Mouse (Mus musculus) frontal cortex, postnatal 25 days (tissue): ENCODE measurements around the gene Psg27.
"Not testable (repeated sequence)": the region's sequence is repeated elsewhere in the genome, so short reads cannot be mapped to it uniquely, and the experiment has no call there.

Source experiments
- DNase-seq, 2 experiments: peaks; one replicate each; pipeline ENCODE4 v3.0.0; 2022; ENCODE audit warnings: low spot score in 2 of 2

Gene Psg27

DNA sequence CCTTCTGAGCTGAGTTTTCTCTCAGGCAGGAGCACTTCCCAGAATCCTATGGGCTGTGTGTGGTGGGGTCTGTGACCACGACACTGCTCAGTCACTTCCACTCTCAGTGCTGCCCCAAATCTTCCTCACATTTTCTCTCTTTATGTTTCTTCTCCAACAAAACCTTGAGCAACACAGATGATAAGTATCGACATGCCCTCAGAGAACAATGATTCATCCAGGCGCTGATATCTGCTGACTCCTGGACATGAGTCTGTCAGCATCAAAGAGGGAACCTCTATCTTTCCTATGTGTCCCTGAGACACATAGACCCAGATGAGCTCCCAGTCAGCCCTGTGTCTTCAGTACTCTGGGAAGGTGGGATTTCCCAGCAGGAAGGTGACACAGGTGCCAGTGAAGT, at the start of gene Psg27:
Gene Psg27 (minus strand): TSS at position 101 of the 400 bp plus-strand sequence.
- DNase-seq: no peak

DNA sequence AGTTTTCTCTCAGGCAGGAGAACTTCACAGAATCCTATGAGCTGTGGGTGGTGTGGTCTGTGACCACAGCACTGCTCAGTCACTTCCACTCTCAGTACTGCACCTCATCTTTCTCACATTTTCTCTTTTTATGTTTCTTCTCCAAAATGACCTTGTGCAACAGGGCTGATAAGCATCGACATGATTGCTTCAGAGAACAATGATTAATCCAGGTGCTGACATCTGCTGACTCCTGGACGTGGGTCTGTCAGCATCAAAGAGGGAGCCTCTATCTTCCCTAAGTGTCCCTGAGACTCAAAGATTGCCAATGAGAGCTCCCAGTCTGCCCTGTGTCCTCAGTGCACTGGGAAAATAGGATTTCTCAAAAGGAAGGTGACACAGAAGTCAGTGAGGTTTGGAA, 49.3 kb upstream of the Psg27 start, which contains the start of gene Psg23:
Gene Psg23 (minus strand): TSS at position 101 of the 400 bp plus-strand sequence.
- DNase-seq: not testable (repeated sequence)

DNA sequence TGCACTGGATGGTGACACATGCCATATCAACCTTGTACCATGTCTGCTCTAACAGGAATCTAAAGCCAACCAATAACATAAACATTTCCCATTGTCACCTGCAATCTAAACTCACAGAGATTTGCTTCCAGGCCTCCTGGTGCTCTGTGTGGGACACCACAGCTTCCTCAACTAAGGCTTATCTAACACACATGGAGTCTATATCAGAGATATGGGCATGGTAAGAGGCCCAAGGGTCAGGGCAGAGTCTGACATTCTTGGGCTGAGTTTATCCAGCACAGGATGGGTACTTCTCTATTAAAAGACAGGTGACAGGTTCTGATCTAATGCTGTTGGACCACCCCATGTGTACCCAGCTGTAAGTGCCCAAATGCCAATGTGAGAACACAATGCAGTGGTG, 7.3 kb downstream of the Psg27 start:
- DNase-seq: no peak

DNA sequence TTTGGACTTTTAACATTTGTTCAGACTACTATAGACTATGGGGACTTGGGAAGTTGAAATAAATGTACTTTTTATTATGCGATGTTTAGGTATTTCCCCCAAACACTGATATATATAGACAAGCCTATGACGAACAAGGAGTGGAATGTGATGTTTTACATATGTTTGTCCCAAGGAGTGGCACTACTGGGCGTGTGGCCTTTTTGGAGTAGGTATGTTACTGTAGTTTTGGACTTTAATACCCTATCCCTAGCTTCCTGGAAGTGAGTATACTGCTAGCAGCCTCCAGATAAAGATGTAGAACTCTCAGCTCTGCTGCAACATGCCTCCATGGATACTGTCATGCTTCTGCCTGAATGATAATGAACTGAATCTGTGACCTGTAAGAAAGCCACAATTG, 11.4 kb downstream of the Psg27 start:
- DNase-seq: not testable (repeated sequence)

DNA sequence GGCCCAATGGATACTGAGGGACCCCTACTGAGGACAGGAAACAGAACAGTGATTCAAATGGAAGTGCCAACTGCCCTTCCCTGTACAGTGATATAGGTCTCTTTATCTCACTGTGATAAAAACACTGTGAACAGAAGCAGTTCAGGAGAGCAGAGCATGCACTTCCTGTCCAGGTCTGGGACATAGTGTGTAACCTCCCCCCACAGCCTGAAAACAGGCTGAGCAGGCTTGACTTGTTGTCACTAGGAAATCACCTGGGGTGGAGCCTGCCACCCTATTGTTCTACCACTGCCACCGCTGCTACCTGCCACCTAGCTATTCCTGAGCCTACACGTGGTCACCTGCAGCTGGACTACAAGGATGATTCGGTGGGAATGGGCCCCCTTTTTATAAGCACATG, 33.7 kb downstream of the Psg27 start:
- no peak for DNase-seq

DNA sequence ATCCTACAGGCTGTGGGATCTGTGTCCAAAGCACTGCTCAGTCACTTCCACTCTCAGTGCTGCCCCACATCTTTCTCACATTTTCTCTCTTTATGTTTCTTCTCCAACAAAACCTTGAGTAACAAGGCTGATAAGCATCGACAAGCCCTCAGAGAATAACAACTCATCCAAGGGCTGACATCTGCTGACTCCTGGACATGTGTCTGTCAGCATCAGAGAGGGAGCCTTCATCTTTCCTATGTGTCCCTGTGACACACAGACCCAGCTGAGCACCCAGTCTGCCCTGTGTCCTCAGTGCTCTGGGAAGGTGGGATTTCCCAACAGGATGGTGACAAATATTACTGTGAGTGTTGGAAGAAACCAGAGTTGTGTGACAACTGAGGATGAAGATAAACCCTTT, 34.9 kb downstream of the Psg27 start, which contains the start of gene Psg25:
Gene Psg25 (minus strand): TSS at position 101 of the 400 bp plus-strand sequence.
- no peak for DNase-seq

DNA sequence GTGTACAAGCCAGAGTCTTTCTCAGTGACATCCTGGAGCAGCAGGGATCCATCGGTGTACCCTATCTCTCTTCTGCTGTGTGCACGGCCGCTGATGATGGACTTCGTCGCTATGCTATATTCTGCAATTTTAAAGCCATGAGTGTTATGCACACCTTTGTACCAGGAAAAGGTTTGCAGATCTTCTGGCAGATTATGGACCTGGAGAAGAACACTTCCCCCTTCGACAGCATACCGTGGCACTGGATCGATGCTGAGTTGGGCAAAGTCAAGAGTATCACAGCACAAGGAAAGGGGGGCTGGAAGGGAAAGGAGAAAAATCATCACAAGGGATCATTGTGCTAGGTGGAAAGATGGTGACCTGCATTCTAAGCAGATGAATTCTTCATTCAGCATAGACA, 42.4 kb downstream of the Psg27 start:
- DNase-seq: no peak

DNA sequence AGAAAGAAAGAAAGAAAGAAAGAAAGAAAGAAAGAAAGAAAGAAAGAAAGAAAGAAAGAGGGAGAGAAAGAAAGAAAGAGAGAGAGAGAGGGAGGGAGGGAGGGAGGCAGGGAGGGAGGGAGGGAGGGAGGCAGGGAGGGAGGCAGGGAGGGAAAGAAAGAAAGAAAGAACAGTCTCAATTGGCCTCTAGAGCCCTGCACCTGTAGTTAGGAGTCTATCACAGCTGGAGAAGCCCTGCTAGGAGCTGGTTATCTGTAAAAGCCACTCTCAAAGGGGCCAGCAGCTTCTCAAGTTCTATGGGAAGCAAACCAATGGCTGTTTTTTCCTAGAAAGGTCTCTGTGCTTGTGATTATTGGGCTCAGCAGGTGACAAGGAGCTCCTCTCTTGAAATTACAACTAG, 54.3 kb downstream of the Psg27 start:
- not testable (repeated sequence) for DNase-seq

DNA sequence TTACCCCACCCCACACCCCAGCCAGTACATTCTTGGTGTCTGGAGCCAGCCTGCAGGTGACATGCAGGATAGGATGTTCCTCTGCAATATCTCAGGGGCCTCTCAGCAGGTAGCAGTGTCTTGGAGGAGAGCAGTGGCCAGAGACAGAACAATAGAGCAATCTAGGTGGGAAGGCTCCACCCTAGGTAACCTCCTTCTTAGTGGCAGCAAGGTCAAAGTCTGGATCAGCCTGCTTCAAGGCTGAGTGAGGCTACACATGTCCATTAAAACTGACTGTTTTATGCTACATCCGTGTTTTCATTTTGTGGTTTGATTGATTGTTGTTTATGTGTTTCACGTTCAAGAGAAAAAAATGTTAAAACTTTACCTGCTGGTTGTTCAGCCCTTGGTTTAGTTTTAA, 54.7 kb downstream of the Psg27 start:
- not testable (repeated sequence) for DNase-seq

DNA sequence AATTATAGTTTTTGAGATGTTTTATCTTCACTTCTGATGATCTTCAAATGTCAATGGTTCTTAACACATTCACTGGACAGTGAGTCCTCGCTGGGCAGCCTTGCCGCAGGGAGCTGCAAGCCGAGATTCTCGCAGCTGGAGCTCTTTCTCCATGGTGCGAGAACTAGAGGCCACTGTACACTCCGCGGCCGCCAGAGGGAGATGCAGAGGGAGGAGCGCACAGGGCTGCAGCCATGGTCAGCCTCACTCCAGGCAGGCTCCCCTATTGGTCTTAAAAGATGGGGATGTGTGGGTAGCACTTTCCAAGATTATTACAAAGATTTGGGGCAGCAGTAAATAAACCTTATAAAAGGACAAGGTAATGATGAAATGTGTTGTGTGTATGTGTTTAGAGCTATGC, 55.6 kb downstream of the Psg27 start:
- no peak for DNase-seq
